Mouse (Mus musculus): ENCODE data around the gene Awat2. TPM values are rescaled to one million over a fixed set of nuclear protein-coding genes. Genes with fewer than 3 reads are reported as not detected.

Gene Awat2
- 0.58 TPM for polyA plus RNA-seq (2014; fragmentation: Illumina TruSeq; extraction: RNeasy Lipid Tissue Mini Kit (QIAGEN cat#74804); ENCODE audit: low read depth, low replicate concordance)

DNA sequence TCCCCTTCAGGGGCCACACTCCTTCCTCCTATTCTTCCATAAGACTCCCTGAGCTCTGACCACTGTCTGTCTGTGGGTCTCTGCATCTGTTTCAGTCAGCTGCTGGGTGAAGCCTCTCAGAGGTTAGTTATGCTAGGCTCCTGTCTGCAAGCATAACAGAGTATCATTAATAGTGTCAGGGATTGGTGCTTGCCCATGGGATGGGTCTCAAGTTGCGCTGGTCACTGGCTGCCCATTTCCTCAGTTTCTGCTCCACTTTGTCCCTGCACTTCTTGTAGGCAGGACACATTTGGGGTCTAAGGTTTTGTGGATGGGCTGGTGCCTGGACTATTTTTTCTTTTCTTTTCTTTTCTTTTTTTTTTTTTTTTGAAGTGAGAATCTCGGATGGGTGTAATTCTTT is at the start of gene Awat2:
Gene Awat2, minus strand, starts transcription at position 101 of the 400 bp plus-strand sequence.

DNA sequence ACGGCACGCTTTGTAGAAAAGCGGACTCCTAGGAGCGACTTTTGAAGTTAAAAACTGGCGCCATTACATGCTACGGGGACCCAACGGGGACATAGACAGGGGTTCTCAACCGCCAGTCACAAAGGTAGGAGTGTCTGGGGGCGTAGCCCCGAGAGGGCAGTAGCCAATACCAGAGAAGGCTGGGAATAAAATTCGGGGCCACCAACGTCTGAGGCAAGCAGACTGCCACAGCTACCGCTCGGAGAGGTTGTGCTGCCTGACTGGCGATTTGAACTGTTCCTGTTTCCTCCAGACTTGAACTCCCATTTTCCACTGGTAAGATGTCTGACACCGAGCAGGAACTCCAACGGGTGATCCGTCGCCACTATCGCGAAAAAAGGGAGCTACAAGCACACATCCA is 13.8 kb downstream of the Awat2 start, which contains the start of gene Otud6a:
Gene Otud6a, plus strand, starts transcription at position 321 of the 400 bp plus-strand sequence.

Other genes with a start within 250 kb of the Awat2 start
- not detected for gene Otud6a, start 13.7 kb downstream of the Awat2 start, polyA plus RNA-seq (2014; fragmentation: Illumina TruSeq; extraction: RNeasy Lipid Tissue Mini Kit (QIAGEN cat#74804); ENCODE audit: low read depth, low replicate concordance)
- 59.4 TPM for gene Igbp1, start 51.6 kb upstream of the Awat2 start, polyA plus RNA-seq (2014; fragmentation: Illumina TruSeq; extraction: RNeasy Lipid Tissue Mini Kit (QIAGEN cat#74804); ENCODE audit: low read depth, low replicate concordance)
- gene Dgat2l6, start 82.1 kb upstream of the Awat2 start, polyA plus RNA-seq (2014; fragmentation: Illumina TruSeq; extraction: RNeasy Lipid Tissue Mini Kit (QIAGEN cat#74804); ENCODE audit: low read depth, low replicate concordance) = not detected
- gene Awat1, start 129.5 kb upstream of the Awat2 start, polyA plus RNA-seq (2014; fragmentation: Illumina TruSeq; extraction: RNeasy Lipid Tissue Mini Kit (QIAGEN cat#74804); ENCODE audit: low read depth, low replicate concordance) = not detected
- gene P2ry4, start 152.2 kb upstream of the Awat2 start, polyA plus RNA-seq (2014; fragmentation: Illumina TruSeq; extraction: RNeasy Lipid Tissue Mini Kit (QIAGEN cat#74804); ENCODE audit: low read depth, low replicate concordance) = 7.3 TPM
- gene Arr3, start 162.8 kb upstream of the Awat2 start, polyA plus RNA-seq (2014; fragmentation: Illumina TruSeq; extraction: RNeasy Lipid Tissue Mini Kit (QIAGEN cat#74804); ENCODE audit: low read depth, low replicate concordance) = not detected
- 0.11 TPM for gene Kif4, start 183.0 kb upstream of the Awat2 start, polyA plus RNA-seq (2014; fragmentation: Illumina TruSeq; extraction: RNeasy Lipid Tissue Mini Kit (QIAGEN cat#74804); ENCODE audit: low read depth, low replicate concordance)
- gene Pdzd11, start 183.9 kb upstream of the Awat2 start, polyA plus RNA-seq (2014; fragmentation: Illumina TruSeq; extraction: RNeasy Lipid Tissue Mini Kit (QIAGEN cat#74804); ENCODE audit: low read depth, low replicate concordance) = 36.3 TPM

All from liver, adult 10 weeks (tissue).